Mouse (Mus musculus): ENCODE results near the gene Tm4sf1.
A peak's percentile ranks its signal among the peaks of the same experiment; 100 is the strongest.

Gene Tm4sf1

GRCm38 (mm10) chr3:57301921-57302539 lies at the start of gene Tm4sf1:
Gene Tm4sf1 (minus strand): TSS chr3:57301988.
- no peak for DNase-seq (ENCODE audit: low spot score in 2 of 2)

GRCm38 (mm10) chr3:57344811-57345210 lies 43.0 kb upstream of the Tm4sf1 start:
- no peak for DNase-seq (ENCODE audit: low spot score in 2 of 2)

GRCm38 (mm10) chr3:57343837-57344607 lies 42.2 kb upstream of the Tm4sf1 start:
- DNase-seq (ENCODE audit: low spot score in 2 of 2): no peak

- no peak for DNase-seq (ENCODE audit: low spot score in 2 of 2)
Observed at GRCm38 (mm10) chr3:57342976-57343375, 41.2 kb upstream of the Tm4sf1 start.

GRCm38 (mm10) chr3:57341321-57341720 lies 39.5 kb upstream of the Tm4sf1 start:
- no peak for DNase-seq (ENCODE audit: low spot score in 2 of 2)

- DNase-seq (ENCODE audit: low spot score in 2 of 2): no peak
Observed at GRCm38 (mm10) chr3:57335080-57335815, 33.5 kb upstream of the Tm4sf1 start.

- DNase-seq (ENCODE audit: low spot score in 2 of 2): no peak
Observed at GRCm38 (mm10) chr3:57327941-57328340, 26.2 kb upstream of the Tm4sf1 start.

GRCm38 (mm10) chr3:57307076-57307475 lies 5.3 kb upstream of the Tm4sf1 start:
- DNase-seq (ENCODE audit: low spot score in 2 of 2): no peak

GRCm38 (mm10) chr3:57305564-57305963 lies 3.8 kb upstream of the Tm4sf1 start:
- DNase-seq (ENCODE audit: low spot score in 2 of 2): no peak

GRCm38 (mm10) chr3:57304484-57304883 lies 2.7 kb upstream of the Tm4sf1 start:
- no peak for DNase-seq (ENCODE audit: low spot score in 2 of 2)

GRCm38 (mm10) chr3:57304050-57304449 lies 2.3 kb upstream of the Tm4sf1 start:
- DNase-seq (ENCODE audit: low spot score in 2 of 2): no peak

GRCm38 (mm10) chr3:57303486-57303885 lies 1.7 kb upstream of the Tm4sf1 start:
- DNase-seq (ENCODE audit: low spot score in 2 of 2): no peak

- no peak for DNase-seq (ENCODE audit: low spot score in 2 of 2)
Observed at GRCm38 (mm10) chr3:57302886-57303285, 1.1 kb upstream of the Tm4sf1 start.

- DNase-seq (ENCODE audit: low spot score in 2 of 2): no peak
Observed at GRCm38 (mm10) chr3:57301366-57301765, 422 bp downstream of the Tm4sf1 start.

GRCm38 (mm10) chr3:57297991-57298390 lies 3.8 kb downstream of the Tm4sf1 start:
- no peak for DNase-seq (ENCODE audit: low spot score in 2 of 2)

GRCm38 (mm10) chr3:57296574-57296973 lies 5.2 kb downstream of the Tm4sf1 start:
- DNase-seq (ENCODE audit: low spot score in 2 of 2): no peak

GRCm38 (mm10) chr3:57295631-57296030 lies 6.2 kb downstream of the Tm4sf1 start:
- DNase-seq (ENCODE audit: low spot score in 2 of 2): no peak

GRCm38 (mm10) chr3:57294742-57295525 lies 6.9 kb downstream of the Tm4sf1 start:
- peak in 1 of 2 experiments; percentile 26 for DNase-seq (ENCODE audit: low spot score in 2 of 2)

GRCm38 (mm10) chr3:57293925-57294324 lies 7.9 kb downstream of the Tm4sf1 start:
- no peak for DNase-seq (ENCODE audit: low spot score in 2 of 2)

GRCm38 (mm10) chr3:57292826-57293225 lies 9.0 kb downstream of the Tm4sf1 start:
- DNase-seq (ENCODE audit: low spot score in 2 of 2): no peak

- DNase-seq (ENCODE audit: low spot score in 2 of 2): no peak
Observed at GRCm38 (mm10) chr3:57288944-57289491, 12.8 kb downstream of the Tm4sf1 start.

All from urinary bladder, postnatal 4 days (tissue).